Mouse (Mus musculus) ES-CJ7 (cell line): Measurements from ENCODE around the gene Arl15.

Experiments used
- DNase-seq: peaks from one replicate; pipeline ENCODE4 v3.0.0; 2011; ENCODE audit warnings: low read depth, low spot score

Gene Arl15

GRCm38 (mm10) chr13:113984491-113984890, 190.2 kb downstream of the Arl15 start:
- no peak for DNase-seq

GRCm38 (mm10) chr13:113986864-113987562, 192.7 kb downstream of the Arl15 start:
- DNase-seq: no peak

GRCm38 (mm10) chr13:113990247-113990646, 195.9 kb downstream of the Arl15 start:
- no peak for DNase-seq

GRCm38 (mm10) chr13:113990701-113991100, 196.4 kb downstream of the Arl15 start:
- no peak for DNase-seq

GRCm38 (mm10) chr13:113993066-113993465, 198.8 kb downstream of the Arl15 start:
- no peak for DNase-seq

GRCm38 (mm10) chr13:113994586-113994985, 200.3 kb downstream of the Arl15 start:
- DNase-seq: no peak

- DNase-seq: no peak
Measured at GRCm38 (mm10) chr13:113995490-113996236, 201.4 kb downstream of the Arl15 start.

- no peak for DNase-seq
Measured at GRCm38 (mm10) chr13:113998811-113999210, 204.5 kb downstream of the Arl15 start.

GRCm38 (mm10) chr13:114003463-114003862, 209.2 kb downstream of the Arl15 start:
- DNase-seq: no peak

GRCm38 (mm10) chr13:114004191-114004590, 209.9 kb downstream of the Arl15 start:
- DNase-seq: no peak

- no peak for DNase-seq
Measured at GRCm38 (mm10) chr13:114009786-114010185, 215.5 kb downstream of the Arl15 start.

GRCm38 (mm10) chr13:114010521-114010920, 216.2 kb downstream of the Arl15 start:
- DNase-seq: no peak

- DNase-seq: no peak
Measured at GRCm38 (mm10) chr13:114011019-114011418, 216.7 kb downstream of the Arl15 start.

GRCm38 (mm10) chr13:114017928-114018327, 223.6 kb downstream of the Arl15 start:
- no peak for DNase-seq

GRCm38 (mm10) chr13:114023541-114023940, 229.2 kb downstream of the Arl15 start:
- DNase-seq: no peak

GRCm38 (mm10) chr13:114026306-114026705, 232.0 kb downstream of the Arl15 start:
- peak; percentile 81 for DNase-seq

- DNase-seq: peak; percentile 61
Measured at GRCm38 (mm10) chr13:114026751-114027150, 232.4 kb downstream of the Arl15 start.

GRCm38 (mm10) chr13:114048071-114048470, 253.8 kb downstream of the Arl15 start:
- peak; percentile 14 for DNase-seq

- no peak for DNase-seq
Measured at GRCm38 (mm10) chr13:114048688-114049087, 254.4 kb downstream of the Arl15 start.

- DNase-seq: no peak
Measured at GRCm38 (mm10) chr13:114051151-114051850, 257.0 kb downstream of the Arl15 start.

- DNase-seq: no peak
Measured at GRCm38 (mm10) chr13:114052426-114053205, 258.3 kb downstream of the Arl15 start.

GRCm38 (mm10) chr13:114053261-114053660, 259.0 kb downstream of the Arl15 start:
- no peak for DNase-seq
